ENCODE assay signal across 8 mouse cellular contexts in genomic region chr2:68470891-68471758, GRCm38 (mm10). TPM values are rescaled to one million over a fixed set of nuclear protein-coding genes. Genes with fewer than 3 reads are reported as not detected.
DNase-seq lines count a peak whose midpoint lies in the region; ATAC-seq lines count a peak whose summit lies in the region.

No protein-coding gene starts in this region.

- H3K9ac ChIP-seq in hindbrain, embryonic 16.5 days (ENCODE audit: low read depth, low read length): peak overlapping the region; percentile 94

- no peaks in the 10 kb centered on the region for H3K27me3 ChIP-seq in hindbrain, embryonic 16.5 days (replicated peaks; ENCODE audit: control insufficient read depth, insufficient read depth, low read length)

- peaks cover 8% of the 10 kb centered on the region for H3K4me1 ChIP-seq in hindbrain, embryonic 16.5 days (ENCODE audit: control insufficient read depth, insufficient read depth, low read depth, low read length)

- ATAC-seq in common myeloid progenitor, adult 5-6 weeks (replicated peaks; ENCODE audit: low read depth, poor library complexity, severe bottlenecking): peak; percentile 40
- peak; percentile 80 for ATAC-seq in hindbrain, embryonic 16.5 days

- peak overlapping the region; percentile 95 for H3K27ac ChIP-seq in hindbrain, embryonic 16.5 days (ENCODE audit: low read depth, low read length)

- peak; percentile 39 for DNase-seq in adipocyte (ENCODE audit: low spot score)
- DNase-seq in gastrocnemius, postnatal 10 days: peak; percentile 62
- peak; percentile 50 to 58 for DNase-seq in left cerebral cortex, adult 18-20 months (ENCODE audit: low spot score in 2 of 2)
- peak; percentile 32 for DNase-seq in lung, postnatal 25 days (ENCODE audit: low spot score)
- DNase-seq in retina, adult 2 months (ENCODE audit: low read depth, low spot score): peak; percentile 13
- peak; percentile 43 for DNase-seq in urinary bladder, postnatal 25 days (ENCODE audit: low spot score)

- H3K9me3 ChIP-seq in hindbrain, embryonic 16.5 days (ENCODE audit: control insufficient read depth, low read length): no peaks in the 10 kb centered on the region

- H3K4me2 ChIP-seq in hindbrain, embryonic 16.5 days (ENCODE audit: low read length): peak overlapping the region; percentile 69

- peak overlapping the region; percentile 97 for H3K4me3 ChIP-seq in hindbrain, embryonic 16.5 days (ENCODE audit: low read length)

- no peaks in the 10 kb centered on the region for H3K36me3 ChIP-seq in hindbrain, embryonic 16.5 days (ENCODE audit: control insufficient read depth, insufficient read depth, low read length)

- WGBS in hindbrain, embryonic 16.5 days: under 1% methylated on average over 63 of the region's 87 CpGs

RNA-seq across cellular contexts. Expression of gene Stk39, which starts 0.9 kb away (rescaled TPM):
- 1.4 and 3.9 TPM in 2 replicates for total RNA-seq in common myeloid progenitor, adult 5-6 weeks (2017)
- 10 to 100 TPM; 15.0 to 17.6 TPM for total RNA-seq in gastrocnemius, postnatal 10 days (2021)
- polyA plus RNA-seq in hindbrain, embryonic 16.5 days (2015; fragmentation: Nextera tagmentation; extraction: Ambion mirVana): 25.1 and 30.3 TPM in 2 replicates
- 10 to 100 TPM; 92.7 to 94.7 TPM for total RNA-seq in left cerebral cortex, adult 18-20 months (2021)

Comparison
In these comparisons a context has a peak if more than half of its experiments do, and no peak if none do; other contexts are left out.
1. Peak in every context shown above with its lines: DNase-seq, ATAC-seq, H3K4me3 ChIP-seq and H3K27ac ChIP-seq.
2. RNA of gene Stk39, which starts 0.9 kb away (total RNA-seq): 92.7 to 94.7 TPM in left cerebral cortex, adult 18-20 months; 15.0 to 17.6 TPM in gastrocnemius, postnatal 10 days and 1.4 to 3.9 TPM in common myeloid progenitor, adult 5-6 weeks; every median in the first group is over 4 times any median in the second.